Mouse (Mus musculus) kidney, adult 2 months (tissue): ENCODE results near the gene Ttc30a1.

Experiments used
- CTCF ChIP-seq: fragments of 200-500 bp; conservative IDR thresholded peaks from 2 replicates; pipeline ENCODE4 v1.5.1; 2011; ENCODE audit warnings: low read depth, mild to moderate bottlenecking, control low read depth, low read length, moderate library complexity, mixed read lengths; ENCODE audit not compliant: insufficient read depth, insufficient read length
- POLR2A ChIP-seq: fragments of 200-500 bp; IDR thresholded peaks from one replicate; pipeline ENCODE4 v1.6.1; 2011; ENCODE audit warnings: low read depth, low read length, control low read depth

- TF ChIP-seq POLR2A (no peak), CTCF (no peak)
These were observed 34.4 kb upstream of the Ttc30a1 start for GRCm38 (mm10) chr2:76016136-76016535.
